Mouse (Mus musculus) left cerebral cortex, postnatal 36 days (tissue): ENCODE data around the gene Art2b. TPM values are rescaled to one million over a fixed set of nuclear protein-coding genes. Genes with fewer than 3 reads are reported as not detected.
A peak's percentile ranks its signal among the peaks of the same experiment; 100 is the strongest.
"Not testable (repeated sequence)": the region's sequence is repeated elsewhere in the genome, so short reads cannot be mapped to it uniquely, and the experiment has no call there.

ENCODE experiments used
- DNase-seq, 2 experiments: peaks; one replicate each; pipeline ENCODE4 v3.0.0; 2021 to 2022; ENCODE audit warnings: low spot score in 2 of 2, mixed read lengths in 1 of 2
- intact Hi-C: fragments of 180-260 bp; cut with DNase I; formaldehyde crosslinking; loops from one replicate; pipeline ENCODE4 v1.15.1; 2025
- total RNA-seq, 2 experiments: library from RNA; stranded (reverse); gene quantifications; 2 replicates each; pipeline ENCODE4 v1.2.3; 2021

The Art2b gene
- total RNA-seq: not detected

DNA sequence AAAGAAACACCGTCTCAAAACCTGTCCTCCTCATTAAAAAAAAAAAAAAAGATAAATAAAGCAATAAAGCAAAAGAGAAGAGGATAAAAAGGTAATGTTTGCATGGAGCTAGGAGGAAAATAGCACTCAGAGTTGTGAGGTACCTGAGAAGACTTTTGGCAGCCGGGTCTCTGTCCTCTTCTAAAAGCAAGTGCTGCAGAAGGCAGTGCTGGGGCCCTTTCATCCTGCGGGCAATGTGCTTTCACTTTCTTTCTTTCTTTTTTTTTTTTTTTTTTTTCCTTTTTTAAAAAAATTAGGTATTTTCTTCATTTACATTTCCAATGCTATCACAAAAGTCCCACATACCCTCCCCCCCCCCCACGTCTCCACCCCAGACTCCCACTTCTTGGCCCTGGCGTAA is at the start of gene Art2b:
Gene Art2b, minus strand, starts transcription at position 193 of the 400 bp plus-strand sequence.
- intact Hi-C loops: no loop called here
- DNase-seq: no peak

DNA sequence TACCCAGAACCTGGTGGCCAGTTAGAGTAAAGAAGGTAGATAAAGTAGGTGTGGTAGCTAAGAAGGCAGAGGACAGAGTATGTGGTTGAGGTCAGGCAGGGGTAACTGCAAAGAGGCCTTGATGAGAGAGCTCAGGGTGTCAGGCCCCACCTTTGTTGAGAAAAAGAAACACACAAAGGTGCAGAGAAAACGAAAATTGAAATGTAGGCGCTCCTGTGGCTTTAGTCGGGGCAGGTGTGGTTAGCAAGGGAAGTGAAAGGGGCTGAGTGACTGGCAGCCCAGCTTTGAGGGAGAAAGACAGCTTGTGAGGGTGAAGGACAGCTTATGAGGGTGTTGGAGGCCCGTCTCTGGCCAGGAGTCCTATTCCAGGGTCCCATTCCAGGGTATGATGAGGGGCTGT is 49.1 kb upstream of the Art2b start:
- intact Hi-C loops: no loop called here
- no peak for DNase-seq

DNA sequence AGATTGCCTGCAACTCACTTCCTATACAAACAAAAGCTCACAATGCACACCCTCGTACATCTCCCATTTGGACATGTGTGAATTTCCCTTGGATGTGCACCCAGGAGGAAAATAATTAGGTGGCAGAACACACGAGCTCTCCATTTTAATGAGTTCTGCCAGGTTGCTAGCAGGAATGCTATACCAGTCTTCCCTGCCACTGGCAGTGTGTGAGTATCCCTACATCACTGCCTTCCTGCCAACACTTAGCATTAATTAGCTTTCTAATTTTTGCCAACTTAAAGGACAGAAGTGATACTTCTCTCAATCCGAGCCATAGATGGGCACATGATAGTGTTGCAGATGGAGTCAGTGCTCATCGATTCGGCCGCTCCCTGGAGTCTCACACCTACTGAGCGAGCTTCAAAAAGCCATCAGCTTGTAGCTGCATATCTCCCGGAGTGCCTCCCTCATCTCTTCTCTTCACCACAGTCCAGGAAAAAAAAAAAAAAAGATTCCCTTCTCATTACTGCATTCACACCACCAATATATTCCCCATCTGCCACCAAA is 48.3 kb upstream of the Art2b start:
- DNase-seq: no peak
- intact Hi-C loops: no loop called here

DNA sequence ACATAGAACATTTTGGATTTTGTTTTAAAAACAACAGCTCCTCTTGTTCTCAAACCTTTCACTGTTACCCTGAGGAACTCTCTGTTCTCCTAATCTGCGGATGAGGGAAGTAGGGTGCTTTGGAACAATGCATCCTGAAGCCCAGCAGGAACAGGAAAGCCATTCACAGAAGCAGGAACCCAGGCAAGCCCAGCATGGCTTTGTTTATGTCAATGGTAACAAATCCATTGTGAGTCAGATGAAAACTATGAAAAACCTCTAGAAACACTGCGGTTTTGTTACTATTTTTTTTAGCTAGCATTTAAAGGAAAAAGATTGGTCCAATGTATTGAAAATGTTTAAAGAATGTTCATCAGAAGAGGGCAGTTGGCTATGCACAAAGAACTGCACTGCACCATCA is 43.1 kb upstream of the Art2b start:
- no peak for DNase-seq
- intact Hi-C loops: no loop called here

GRCm38 (mm10) chr7:101627166-101627565 is 41.8 kb upstream of the Art2b start:
- intact Hi-C loops, DNase-seq: not testable (repeated sequence)

GRCm38 (mm10) chr7:101624283-101624682 is 38.9 kb upstream of the Art2b start:
- no peak for DNase-seq
- intact Hi-C loops: no loop called here

DNA sequence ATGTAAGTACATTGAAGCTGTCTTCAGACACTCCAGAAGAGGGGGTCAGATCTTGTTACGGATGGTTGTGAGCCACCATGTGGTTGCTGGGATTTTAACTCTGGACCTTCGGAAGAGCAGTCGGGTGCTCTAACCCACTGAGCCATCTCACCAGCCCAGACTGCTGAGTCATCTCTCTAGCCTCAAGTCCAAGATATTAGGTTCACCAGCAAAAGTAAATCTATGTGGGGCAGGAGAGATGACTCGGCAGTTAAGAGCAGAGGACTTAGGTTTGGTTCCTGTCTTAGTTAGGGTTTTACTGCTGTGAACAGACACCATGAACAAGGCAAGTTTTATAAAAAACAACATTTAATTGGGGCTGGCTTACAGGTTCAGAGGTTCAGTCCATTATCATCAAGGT is 36.5 kb upstream of the Art2b start:
- intact Hi-C loops: loop anchor here (2.0 kb wide), 1 partner anchor 209 kb away; no protein-coding TSS in a partner anchor

GRCm38 (mm10) chr7:101620373-101620772 is 35.0 kb upstream of the Art2b start:
- DNase-seq: peak; percentile 53 to 65
- intact Hi-C loops: loop anchor here (2.0 kb wide), 1 partner anchor 208 kb away; no protein-coding TSS in a partner anchor

More for the DNA sequence above, 36.5 kb upstream of the Art2b start:
- not testable (repeated sequence) for DNase-seq

GRCm38 (mm10) chr7:101618273-101618672 is 32.9 kb upstream of the Art2b start:
- intact Hi-C loops: loop anchor here (2.0 kb wide), 1 partner anchor 167 kb away; no protein-coding TSS in a partner anchor
- DNase-seq: no peak

- DNase-seq: peak; percentile 74 to 84
- intact Hi-C loops: loop anchor here (1.0 to 2.0 kb wide), 2 partner anchors 76 to 167 kb away; no protein-coding TSS in a partner anchor
Measured at GRCm38 (mm10) chr7:101617438-101618165, 32.2 kb upstream of the Art2b start.

DNA sequence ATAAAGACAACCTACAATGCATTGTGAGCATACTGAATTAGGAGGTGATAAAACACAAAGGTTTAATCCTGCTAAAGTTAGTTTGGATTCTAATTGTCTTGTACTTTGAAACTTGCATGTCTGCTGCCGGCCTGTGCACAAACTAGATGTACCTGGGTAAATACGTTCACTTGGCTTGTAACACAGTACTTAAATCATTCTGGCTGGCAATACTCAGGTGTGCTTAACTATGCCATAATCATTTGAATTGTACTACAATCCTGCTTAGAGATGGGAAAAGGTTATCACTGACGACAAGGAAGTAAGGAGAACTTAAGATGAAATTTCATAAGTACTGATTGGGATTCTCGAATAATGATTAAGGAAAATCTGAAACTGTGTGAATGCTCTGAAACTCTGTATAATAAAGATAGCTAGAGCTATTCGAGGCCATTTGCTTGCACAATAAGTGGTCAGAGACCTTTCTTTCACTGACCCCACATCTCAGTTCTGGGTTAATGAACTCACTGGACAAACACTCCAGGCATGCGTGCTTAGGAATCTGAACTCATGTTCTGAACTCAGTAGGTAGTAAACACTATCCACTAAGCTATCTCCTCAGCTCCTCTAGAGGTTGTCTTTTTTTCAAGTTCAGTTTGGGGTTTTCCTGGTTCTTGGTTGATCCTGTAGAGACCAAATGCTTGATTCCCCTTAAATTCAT is 30.9 kb upstream of the Art2b start:
- intact Hi-C loops: no loop called here
- DNase-seq: no peak

GRCm38 (mm10) chr7:101615406-101615805 is 30.0 kb upstream of the Art2b start:
- intact Hi-C loops: no loop called here
- DNase-seq: no peak

GRCm38 (mm10) chr7:101612786-101613527 is 27.6 kb upstream of the Art2b start:
- DNase-seq, intact Hi-C loops: not testable (repeated sequence)

DNA sequence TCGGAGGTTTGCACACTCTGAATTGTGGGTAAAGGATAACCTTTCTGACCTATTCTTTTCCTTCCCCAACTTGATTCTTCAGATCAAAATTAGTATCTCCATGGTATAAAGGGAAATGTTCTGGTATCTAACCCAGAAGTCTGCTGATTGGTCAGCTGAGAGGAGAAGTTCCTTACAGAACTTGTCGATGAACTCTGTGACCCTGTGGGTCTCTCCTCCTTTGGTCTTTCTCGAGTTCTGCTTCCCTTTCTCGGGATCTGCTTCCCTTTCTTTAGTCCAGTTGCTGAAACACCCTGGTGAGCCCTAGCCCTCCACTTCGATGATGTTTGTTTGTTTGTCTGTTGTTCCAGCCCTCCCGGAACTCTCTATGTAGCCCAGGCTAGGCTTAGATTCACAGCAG is 22.4 kb upstream of the Art2b start:
- DNase-seq: no peak
- intact Hi-C loops: no loop called here

DNA sequence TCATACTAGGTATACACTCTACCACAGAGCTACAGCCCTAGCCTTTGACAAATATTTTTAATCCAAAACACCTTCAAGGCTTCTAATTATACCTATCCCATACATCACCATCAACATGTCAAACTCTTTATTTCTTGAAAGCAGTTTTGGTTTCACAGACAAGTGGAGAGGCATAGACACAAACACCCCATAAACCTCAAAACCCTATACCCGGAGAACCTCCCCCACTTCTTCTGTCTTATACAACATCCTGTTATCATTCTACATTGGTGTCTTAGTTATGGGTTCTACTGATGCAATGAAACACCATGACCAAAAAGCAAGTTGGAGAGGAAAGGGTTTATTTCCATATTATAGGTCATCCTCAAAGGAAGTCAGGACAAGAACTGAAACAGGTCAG is 15.0 kb upstream of the Art2b start:
- intact Hi-C loops: no loop called here
- DNase-seq: no peak

GRCm38 (mm10) chr7:101598482-101598881 is 13.1 kb upstream of the Art2b start:
- intact Hi-C loops: no loop called here
- no peak for DNase-seq

GRCm38 (mm10) chr7:101594969-101595368 is 9.6 kb upstream of the Art2b start:
- intact Hi-C loops: no loop called here
- no peak for DNase-seq

DNA sequence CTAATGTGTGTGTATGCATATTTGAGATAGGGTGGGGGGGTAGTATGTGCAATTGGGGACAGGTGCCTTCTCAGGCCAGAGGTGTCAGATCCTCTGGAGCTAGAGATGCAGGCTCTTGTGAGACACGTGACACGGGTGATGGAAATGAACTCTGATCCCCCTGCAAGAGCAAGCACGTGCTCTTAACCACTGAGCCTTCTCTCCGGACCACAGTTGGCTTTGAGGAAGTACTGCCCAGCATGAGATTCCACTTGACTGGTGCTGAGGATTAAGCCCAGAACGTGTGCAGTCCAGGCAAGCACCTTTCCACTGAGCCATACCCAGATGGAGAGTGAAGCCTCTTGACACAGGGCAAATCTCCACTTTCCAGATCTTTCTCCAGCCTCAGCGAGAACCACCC is 1.1 kb downstream of the Art2b start:
- intact Hi-C loops, DNase-seq: not testable (repeated sequence)

DNA sequence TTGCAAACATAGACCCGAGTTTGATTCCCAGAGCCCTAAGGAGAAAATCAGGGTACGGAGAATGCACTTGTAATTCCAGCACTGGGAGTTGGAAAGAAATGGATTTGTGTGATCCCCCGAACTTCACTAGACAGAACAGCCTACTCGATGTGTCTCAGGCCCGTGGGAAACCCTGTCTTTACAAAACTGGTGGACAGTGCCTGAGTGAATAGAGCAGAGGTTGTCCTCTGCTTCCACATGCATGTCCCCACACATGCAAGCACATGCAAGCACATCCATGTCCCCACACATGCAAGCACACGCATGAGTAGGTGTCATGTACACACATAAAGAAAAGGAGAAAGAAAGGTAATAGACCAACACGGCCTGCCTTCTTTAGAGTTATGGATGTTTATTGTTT is 3.4 kb downstream of the Art2b start:
- intact Hi-C loops: loop anchor here (2.0 kb wide), 1 partner anchor 25 kb away; no protein-coding TSS in a partner anchor

GRCm38 (mm10) chr7:101580863-101581262 is 4.5 kb downstream of the Art2b start:
- intact Hi-C loops, DNase-seq: not testable (repeated sequence)

More for the DNA sequence above, 3.4 kb downstream of the Art2b start:
- no peak for DNase-seq
